Mouse (Mus musculus) liver, embryonic 12.5 days (tissue): Measurements from ENCODE around the gene Rflna. TPM values are rescaled to one million over a fixed set of nuclear protein-coding genes. Genes with fewer than 3 reads are reported as not detected.

ENCODE experiments used
- ATAC-seq: fragments of 200-750 bp; cut with Nextera tagmentation; 2 replicates; pipeline ENCODE4 v1.8.0; 2017; ENCODE audit warnings: moderate number of reproducible peaks, mild to moderate bottlenecking, moderate library complexity
- H3K27ac ChIP-seq: fragments of 300-500 bp; sonication (generic); 2 replicates; pipeline ENCODE4 v1.5.1; 2016; ENCODE audit warnings: mild to moderate bottlenecking
- H3K27me3 ChIP-seq: fragments of 300-500 bp; sonication (generic); replicated peaks from 2 replicates; pipeline ENCODE4 v1.6.1; 2016; ENCODE audit warnings: mild to moderate bottlenecking, moderate library complexity
- H3K36me3 ChIP-seq: fragments of 300-500 bp; sonication (generic); 2 replicates; pipeline ENCODE4 v1.6.1; 2016; ENCODE audit warnings: mild to moderate bottlenecking, moderate library complexity
- H3K4me1 ChIP-seq: fragments of 300-500 bp; sonication (generic); 2 replicates; pipeline ENCODE4 v1.6.1; 2016
- H3K4me2 ChIP-seq: fragments of 300-500 bp; sonication (generic); 2 replicates; pipeline ENCODE4 v1.6.1; 2016; ENCODE audit warnings: mild to moderate bottlenecking, moderate library complexity
- H3K4me3 ChIP-seq: fragments of 300-500 bp; sonication (generic); 2 replicates; pipeline ENCODE4 v1.5.1; 2016; ENCODE audit warnings: mild to moderate bottlenecking, moderate library complexity
- H3K9ac ChIP-seq: fragments of 300-500 bp; sonication (generic); 2 replicates; pipeline ENCODE4 v1.6.1; 2016; ENCODE audit warnings: mild to moderate bottlenecking, moderate library complexity
- H3K9me3 ChIP-seq: fragments of 300-500 bp; sonication (generic); replicated peaks from 2 replicates; pipeline ENCODE4 v1.6.1; 2016; ENCODE audit warnings: mild to moderate bottlenecking, moderate library complexity
- WGBS: fragments of 180-500 bp; shearing (Covaris S2); methylation state at CpG from one replicate; pipeline ENCODE4 v1.1.7; 2016; ENCODE audit not compliant: insufficient replicate concordance; 5-methylcytosine and 5-hydroxymethylcytosine counted together
- polyA plus RNA-seq: library from polyadenylated mRNA; unstranded; fragments of >200 nt; fragmentation: Nextera tagmentation; extraction: Ambion mirVana; gene quantifications from 2 replicates; pipeline ENCODE4 v1.2.1, GENCODE M21; 2016

The Rflna gene
- polyA plus RNA-seq, 1 experiment from 2014 or later = 0.69 TPM

- Histone ChIP-seq H3K4me1 (peaks cover 17% of the 10 kb centered on the region), H3K4me2 (no peak overlapping the region), H3K9ac (no peak overlapping the region), H3K27ac (no peak overlapping the region), H3K4me3 (no peak overlapping the region), H3K36me3 (peaks cover 92% of the 10 kb centered on the region), H3K27me3 (no peaks in the 10 kb centered on the region), H3K9me3 (no peaks in the 10 kb centered on the region)
- WGBS = 83% methylated on average over 8 of the region's 8 CpGs
- ATAC-seq = no peak
These were observed 36.5 kb downstream of the Rflna start for GRCm38 (mm10) chr5:125039377-125040027.

GRCm38 (mm10) chr5:125040128-125040584, 37.1 kb downstream of the Rflna start:
- WGBS = 83% methylated on average over 5 of the region's 5 CpGs
- Histone ChIP-seq H3K36me3 (peaks cover 92% of the 10 kb centered on the region), H3K4me2 (no peak overlapping the region), H3K27ac (no peak overlapping the region), H3K9ac (no peak overlapping the region), H3K27me3 (no peaks in the 10 kb centered on the region), H3K9me3 (no peaks in the 10 kb centered on the region), H3K4me1 (peaks cover 17% of the 10 kb centered on the region), H3K4me3 (no peak overlapping the region)
- no peak for ATAC-seq

GRCm38 (mm10) chr5:125041578-125041977, 38.6 kb downstream of the Rflna start:
- Histone ChIP-seq H3K9ac (no peak overlapping the region), H3K4me2 (no peak overlapping the region), H3K9me3 (no peaks in the 10 kb centered on the region), H3K4me3 (no peak overlapping the region), H3K27ac (no peak overlapping the region), H3K27me3 (no peaks in the 10 kb centered on the region), H3K4me1 (peaks cover 16% of the 10 kb centered on the region), H3K36me3 (peaks cover 92% of the 10 kb centered on the region)
- 76% methylated on average over 9 of the region's 9 CpGs for WGBS
- no peak for ATAC-seq

- Histone ChIP-seq H3K27ac (no peak overlapping the region), H3K4me2 (no peak overlapping the region), H3K4me3 (no peak overlapping the region), H3K9me3 (no peaks in the 10 kb centered on the region), H3K27me3 (no peaks in the 10 kb centered on the region), H3K4me1 (peaks cover 23% of the 10 kb centered on the region), H3K9ac (no peak overlapping the region), H3K36me3 (peaks cover 92% of the 10 kb centered on the region)
- 77% methylated on average over 6 of the region's 6 CpGs for WGBS
- no peak for ATAC-seq
These were observed 40.4 kb downstream of the Rflna start for GRCm38 (mm10) chr5:125043448-125043847.

GRCm38 (mm10) chr5:125045202-125045601, 42.2 kb downstream of the Rflna start:
- no peak for ATAC-seq
- Histone ChIP-seq H3K9me3 (no peaks in the 10 kb centered on the region), H3K9ac (no peak overlapping the region), H3K27ac (no peak overlapping the region), H3K4me2 (no peak overlapping the region), H3K36me3 (peaks cover 96% of the 10 kb centered on the region), H3K27me3 (no peaks in the 10 kb centered on the region), H3K4me3 (no peak overlapping the region), H3K4me1 (peaks cover 41% of the 10 kb centered on the region)
- WGBS = 90% methylated on average over 5 of the region's 5 CpGs

GRCm38 (mm10) chr5:125046436-125046835, 43.4 kb downstream of the Rflna start:
- no peak for ATAC-seq
- Histone ChIP-seq H3K9ac (no peak overlapping the region), H3K27ac (no peak overlapping the region), H3K9me3 (no peaks in the 10 kb centered on the region), H3K4me1 (peaks cover 50% of the 10 kb centered on the region), H3K4me3 (no peak overlapping the region), H3K4me2 (no peak overlapping the region), H3K27me3 (no peaks in the 10 kb centered on the region), H3K36me3 (peaks cover 97% of the 10 kb centered on the region)
- WGBS = 79% methylated on average over 5 of the region's 5 CpGs

GRCm38 (mm10) chr5:125049481-125049880, 46.5 kb downstream of the Rflna start:
- peak; percentile 94 for ATAC-seq
- Histone ChIP-seq H3K27ac (peak overlapping the region; percentile 88), H3K36me3 (peaks cover 79% of the 10 kb centered on the region), H3K4me2 (peak overlapping the region; percentile 60), H3K27me3 (no peaks in the 10 kb centered on the region), H3K4me1 (peaks cover 80% of the 10 kb centered on the region), H3K9ac (peak overlapping the region; percentile 49), H3K9me3 (no peaks in the 10 kb centered on the region), H3K4me3 (peak overlapping the region; percentile 19; the same call in 1 of the 2 replicates)
- 37% methylated on average over 4 of the region's 4 CpGs for WGBS

GRCm38 (mm10) chr5:125052237-125052602, 49.2 kb downstream of the Rflna start:
- Histone ChIP-seq H3K9ac (no peak overlapping the region), H3K4me1 (peaks cover 96% of the 10 kb centered on the region), H3K9me3 (no peaks in the 10 kb centered on the region), H3K36me3 (peaks cover 66% of the 10 kb centered on the region), H3K27ac (peak overlapping the region; percentile 85), H3K4me3 (no peak overlapping the region), H3K27me3 (peaks cover 11% of the 10 kb centered on the region), H3K4me2 (peak overlapping the region; percentile 63; the same call in 1 of the 2 replicates)
- ATAC-seq = no peak
- WGBS = 56% methylated on average over 10 of the region's 10 CpGs

GRCm38 (mm10) chr5:125052603-125053488, 49.8 kb downstream of the Rflna start:
- Histone ChIP-seq H3K36me3 (peaks cover 60% of the 10 kb centered on the region), H3K27me3 (peaks cover 17% of the 10 kb centered on the region), H3K9me3 (no peaks in the 10 kb centered on the region), H3K9ac (peak overlapping the region; percentile 61), H3K4me2 (peak overlapping the region; percentile 63), H3K27ac (peak overlapping the region; percentile 85), H3K4me3 (peak overlapping the region; percentile 10), H3K4me1 (peaks cover 100% of the 10 kb centered on the region)
- ATAC-seq = peak; percentile 36
- 62% methylated on average over 23 of the region's 23 CpGs for WGBS

- H3K4me3 ChIP-seq = peak overlapping the region; percentile 10
- H3K27ac ChIP-seq = peak overlapping the region; percentile 85
- H3K36me3 ChIP-seq = peaks cover 52% of the 10 kb centered on the region
- peak; percentile 74 for ATAC-seq
- H3K27me3 ChIP-seq = peaks cover 25% of the 10 kb centered on the region
- 33% methylated on average over 7 of the region's 7 CpGs for whole genome bisulfite sequencing
- peaks cover 100% of the 10 kb centered on the region for H3K4me1 ChIP-seq
- H3K4me2 ChIP-seq = peak overlapping the region; percentile 63
- peak overlapping the region; percentile 61 for H3K9ac ChIP-seq
- no peaks in the 10 kb centered on the region for H3K9me3 ChIP-seq
These were observed 50.6 kb downstream of the Rflna start for GRCm38 (mm10) chr5:125053661-125054060.

- peaks cover 46% of the 10 kb centered on the region for H3K27me3 ChIP-seq
- peaks cover 93% of the 10 kb centered on the region for H3K4me1 ChIP-seq
- H3K4me2 ChIP-seq = peak overlapping the region; percentile 56
- H3K9me3 ChIP-seq = no peaks in the 10 kb centered on the region
- no peak for ATAC-seq
- H3K4me3 ChIP-seq = no peak overlapping the region
- H3K36me3 ChIP-seq = peaks cover 30% of the 10 kb centered on the region
- H3K27ac ChIP-seq = 0 out of 2 replicates have a peak overlapping the region, but pooled peaks have one; percentile 62
- 48% methylated on average over 8 of the region's 8 CpGs for WGBS
- no peak overlapping the region for H3K9ac ChIP-seq
These were observed 52.9 kb downstream of the Rflna start for GRCm38 (mm10) chr5:125055901-125056300.

- Histone ChIP-seq H3K27me3 (peaks cover 46% of the 10 kb centered on the region), H3K4me2 (peak overlapping the region; percentile 56), H3K4me1 (peaks cover 89% of the 10 kb centered on the region), H3K9ac (no peak overlapping the region), H3K9me3 (no peaks in the 10 kb centered on the region), H3K36me3 (peaks cover 27% of the 10 kb centered on the region), H3K4me3 (no peak overlapping the region), H3K27ac (0 out of 2 replicates have a peak overlapping the region, but pooled peaks have one; percentile 36)
- ATAC-seq = no peak
- WGBS = 50% methylated on average over 6 of the region's 6 CpGs
These were observed 53.3 kb downstream of the Rflna start for GRCm38 (mm10) chr5:125056331-125056695.
